Mouse (Mus musculus): ENCODE results near the gene Nup85. TPM values are rescaled to one million over a fixed set of nuclear protein-coding genes. Genes with fewer than 3 reads are reported as not detected.
A peak's percentile ranks its signal among the peaks of the same experiment; 100 is the strongest.

Gene Nup85
- total and polyA plus RNA-seq, 3 experiments, result 282 to 326 (median 290) TPM

GRCm38 (mm10) chr11:115515021-115515420, 49.2 kb upstream of the Nup85 start:
- dilution Hi-C loops (cut with MboI; ENCODE audit: extremely low pct_ligation_motif_present, extremely low pct_unique_long_range_greater_than_20kb, low sequenced_read_pairs) (no loop called here), in situ Hi-C loops (cut with MboI; ENCODE audit: low pct_ligation_motif_present, low pct_unique_long_range_greater_than_20kb, low sequenced_read_pairs) (no loop called here)
- H3K4me2 ChIP-seq (ENCODE audit: insufficient read depth, low read depth, poor library complexity, severe bottlenecking), result no peak overlapping the region; the same call in 1 of the 2 replicates
- H3K9me3 ChIP-seq (replicated peaks; ENCODE audit: low read length), result no peaks in the 10 kb centered on the region
- H3K4me3 ChIP-seq (replicated peaks in 1 of 3; ENCODE audit: low read depth in 2 of 3, low read length in 2 of 3, poor library complexity in 1 of 3), result no peak overlapping the region
- H3K4me1 ChIP-seq (ENCODE audit: control insufficient read depth in 1 of 2, insufficient read depth in 2 of 2), result peaks cover 20 to 63% of the 10 kb centered on the region in 2 experiments
- peaks cover 0 to 12% of the 10 kb centered on the region in 2 experiments for H3K36me3 ChIP-seq (replicated peaks in 1 of 2; ENCODE audit: control insufficient read depth in 1 of 2, insufficient read depth in 1 of 2, low read length in 1 of 2)
- TF ChIP-seq CHD1 (IDR thresholded peaks at IDR 0.05; ENCODE audit: low read depth, low read length), result 0 out of 2 replicates have a peak, but pooled peaks have one; percentile 15
- TF ChIP-seq HCFC1 (IDR thresholded peaks at IDR 0.05; ENCODE audit: low read depth, low read length), result no peak
- no peak overlapping the region; the same call in 1 of the 2 replicates for H3K9ac ChIP-seq (ENCODE audit: insufficient read depth, low read depth)
- no peak for DNase-seq (ENCODE audit: extremely low read depth)
- peaks cover 41% of the 10 kb centered on the region for H3K79me2 ChIP-seq (replicated peaks; ENCODE audit: control insufficient read depth, extremely low read depth, insufficient read depth, poor library complexity, severe bottlenecking)
- no peaks in the 10 kb centered on the region for H3K27me3 ChIP-seq (replicated peaks)
- no peak overlapping the region for H3K27ac ChIP-seq (ENCODE audit: insufficient read depth, low read depth)

DNA sequence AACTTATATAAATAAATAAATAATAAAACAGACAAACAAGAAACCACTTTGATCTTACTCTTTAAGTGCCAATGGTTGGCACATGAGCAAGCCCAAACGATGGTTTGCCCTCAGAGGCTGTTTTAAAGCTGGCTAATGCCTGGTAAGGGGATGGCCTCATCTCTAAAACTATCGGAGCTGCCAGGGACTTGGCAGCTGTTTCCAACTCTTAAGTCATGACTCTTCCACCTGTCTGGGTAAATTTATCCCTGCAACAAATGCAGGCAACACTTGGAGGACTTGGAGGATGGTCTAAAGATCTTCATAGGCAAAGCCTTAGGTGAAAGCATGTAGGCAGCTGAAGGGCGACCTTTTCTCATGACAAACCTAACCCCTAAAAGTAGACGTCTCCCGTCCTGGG, 47.3 kb upstream of the Nup85 start:
- dilution Hi-C loops (cut with MboI; ENCODE audit: extremely low pct_ligation_motif_present, extremely low pct_unique_long_range_greater_than_20kb, low sequenced_read_pairs), result no loop called here
- Histone ChIP-seq H3K27ac (ENCODE audit: insufficient read depth, low read depth) (no peak overlapping the region), H3K9me3 (replicated peaks; ENCODE audit: low read length) (no peaks in the 10 kb centered on the region), H3K9ac (ENCODE audit: insufficient read depth, low read depth) (no peak overlapping the region), H3K36me3 (replicated peaks in 1 of 2; ENCODE audit: control insufficient read depth in 1 of 2, insufficient read depth in 1 of 2, low read length in 1 of 2) (peaks cover 0 to 6% of the 10 kb centered on the region in 2 experiments), H3K4me2 (ENCODE audit: insufficient read depth, low read depth, poor library complexity, severe bottlenecking) (no peak overlapping the region), H3K4me3 (replicated peaks in 1 of 3; ENCODE audit: low read depth in 2 of 3, low read length in 2 of 3, poor library complexity in 1 of 3) (no peak overlapping the region), H3K4me1 (ENCODE audit: control insufficient read depth in 1 of 2, insufficient read depth in 2 of 2) (peaks cover 9 to 51% of the 10 kb centered on the region in 2 experiments), H3K79me2 (replicated peaks; ENCODE audit: control insufficient read depth, extremely low read depth, insufficient read depth, poor library complexity, severe bottlenecking) (peaks cover 22% of the 10 kb centered on the region), H3K27me3 (replicated peaks) (no peaks in the 10 kb centered on the region)
- no peak for DNase-seq (ENCODE audit: extremely low read depth)
- TF ChIP-seq NELFE (IDR thresholded peaks at IDR 0.05; ENCODE audit: low read depth, low read length) (no peak), ZMIZ1 (IDR thresholded peaks at IDR 0.05; ENCODE audit: low read depth, low read length) (no peak), EP300 (IDR thresholded peaks at IDR 0.05; ENCODE audit: low read length) (no peak), USF2 (conservative IDR thresholded peaks at IDR 0.05; ENCODE audit: low read depth, low read length) (no peak), PAX5 (IDR thresholded peaks at IDR 0.05; ENCODE audit: low read length) (no peak), TCF12 (IDR thresholded peaks at IDR 0.05; ENCODE audit: low read depth, low read length) (no peak), RCOR1 (conservative IDR thresholded peaks at IDR 0.05; ENCODE audit: low read depth, low read length) (no peak), USF1 (IDR thresholded peaks at IDR 0.05; ENCODE audit: low read depth, low read length) (no peak), MEF2A (IDR thresholded peaks at IDR 0.05; ENCODE audit: borderline replicate concordance, low read depth, low read length) (no peak), ELF1 (IDR thresholded peaks at IDR 0.05; ENCODE audit: low read depth, low read length) (no peak), HCFC1 (IDR thresholded peaks at IDR 0.05; ENCODE audit: low read depth, low read length) (no peak), MAX (IDR thresholded peaks at IDR 0.05; ENCODE audit: low read length) (no peak), JUND (conservative IDR thresholded peaks at IDR 0.05; ENCODE audit: low read depth, low read length) (no peak), GABPA (IDR thresholded peaks at IDR 0.05; ENCODE audit: insufficient replicate concordance, low read depth, low read length) (no peak), E2F4 (IDR thresholded peaks at IDR 0.05; ENCODE audit: insufficient replicate concordance, low read depth, low read length) (no peak), CHD2 (IDR thresholded peaks at IDR 0.05; ENCODE audit: low read length) (no peak)
- in situ Hi-C loops (cut with MboI; ENCODE audit: low pct_ligation_motif_present, low pct_unique_long_range_greater_than_20kb, low sequenced_read_pairs), result no loop called here

Data from CH12.LX (cell line).